In genomic region chr2:82078287-82078994, GRCm38 (mm10) we compare ENCODE assay signal across 22 mouse cellular contexts. TPM values are rescaled to one million over a fixed set of nuclear protein-coding genes. Genes with fewer than 3 reads are reported as not detected.
"Had no signal": no experiment of that assay in that cellular context is flagged by ENCODE, and none has a peak within 500 bp of the region (broad histone marks: within the 10 kb centered on the region; RNA-seq: fewer than 3 reads in every experiment).

No protein-coding gene starts in this region.

- H3K4me3 ChIP-seq: left cerebral cortex, adult 2 months; limb, embryonic 10.5 days; liver, embryonic 12.5 days; megakaryocyte, embryonic 14.5 days; midbrain, embryonic 15.5 days; neural tube, embryonic 12.5 days had no signal

- H3K27ac ChIP-seq: left cerebral cortex, adult 2 months; limb, embryonic 10.5 days; liver, embryonic 12.5 days; macrophage; midbrain, embryonic 15.5 days; neural tube, embryonic 12.5 days had no signal

- H3K9ac ChIP-seq: liver, embryonic 12.5 days; lung, embryonic 14.5 days; midbrain, embryonic 15.5 days; neural tube, embryonic 12.5 days had no signal

- DNase-seq: kidney, adult 8-10 months; kidney, postnatal 25 days; lung, embryonic 14.5 days; lung, postnatal 10 days; retina, postnatal 1 day; right cerebral cortex, postnatal 4 days; spleen, adult 18-20 months; thymus, adult 2 months; thymus, postnatal 25 days had no signal

- H3K27me3 ChIP-seq: liver, embryonic 12.5 days; megakaryocyte, embryonic 14.5 days; midbrain, embryonic 15.5 days; neural tube, embryonic 12.5 days had no signal

- H3K9me3 ChIP-seq: limb, embryonic 10.5 days; liver, embryonic 12.5 days; megakaryocyte, embryonic 14.5 days; midbrain, embryonic 15.5 days; neural tube, embryonic 12.5 days had no signal

- H3K36me3 ChIP-seq: limb, embryonic 10.5 days; liver, embryonic 12.5 days; midbrain, embryonic 15.5 days; neural tube, embryonic 12.5 days had no signal

- ATAC-seq: intestine, embryonic 16.5 days; liver, embryonic 12.5 days; midbrain, embryonic 15.5 days had no signal

- H3K4me2 ChIP-seq: liver, embryonic 12.5 days; lung, embryonic 14.5 days; midbrain, embryonic 11.5 days; midbrain, embryonic 15.5 days; neural tube, embryonic 12.5 days had no signal

- H3K4me1 ChIP-seq: limb, embryonic 10.5 days; liver, embryonic 12.5 days; megakaryocyte, embryonic 14.5 days; midbrain, embryonic 15.5 days; neural tube, embryonic 12.5 days had no signal

RNA-seq across cellular contexts. Expression of gene Zfp804a, which starts 25.4 kb away (rescaled TPM):
- total RNA-seq: monocyte, adult 5-6 weeks; neutrophil, adult 5-6 weeks had no signal
- polyA plus RNA-seq: macrophage; testis, adult 2 months; thymus, adult 2 months; urinary bladder, adult 2 months had no signal
